Mouse (Mus musculus): ENCODE measurements around the gene Gm20388. TPM values are rescaled to one million over a fixed set of nuclear protein-coding genes. Genes with fewer than 3 reads are reported as not detected.

Gm20388 gene
- polyA plus RNA-seq, 1 experiment from 2014 or later, result 2.5 TPM

DNA sequence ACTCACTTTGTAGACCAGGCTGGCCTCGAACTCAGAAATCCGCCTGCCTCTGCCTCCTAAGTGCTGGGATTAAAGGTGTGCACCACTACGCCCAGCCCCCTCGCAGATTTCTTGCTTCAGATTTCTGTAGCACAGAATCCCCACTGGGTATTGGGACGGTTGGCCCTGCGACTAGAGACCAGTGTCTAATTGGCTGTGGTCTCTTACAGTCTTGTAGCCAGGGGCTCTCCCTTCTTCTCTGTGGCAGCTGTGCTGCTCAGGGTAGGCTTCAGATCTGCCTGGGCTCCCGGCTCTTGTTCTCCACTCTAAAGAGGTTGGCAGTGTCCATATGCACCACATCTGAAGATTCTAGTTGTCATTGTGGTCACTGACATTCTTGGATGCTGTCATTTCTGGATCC, 4349.3 kb downstream of the Gm20388 start:
- Histone ChIP-seq H3K36me3 (peaks cover 3% of the 10 kb centered on the region; the same call in 1 of the 2 replicates), H3K9me3 (replicated peaks) (no peaks in the 10 kb centered on the region), H3K4me3 (no peak overlapping the region), H3K27ac (no peak overlapping the region), H3K27me3 (ENCODE audit: low read depth, poor library complexity, severe bottlenecking) (no peaks in the 10 kb centered on the region), H3K4me1 (peaks cover 58% of the 10 kb centered on the region)
- WGBS, result 81% methylated on average over 7 of the region's 7 CpGs
- DNase-seq (ENCODE audit: low spot score), result no peak

DNA sequence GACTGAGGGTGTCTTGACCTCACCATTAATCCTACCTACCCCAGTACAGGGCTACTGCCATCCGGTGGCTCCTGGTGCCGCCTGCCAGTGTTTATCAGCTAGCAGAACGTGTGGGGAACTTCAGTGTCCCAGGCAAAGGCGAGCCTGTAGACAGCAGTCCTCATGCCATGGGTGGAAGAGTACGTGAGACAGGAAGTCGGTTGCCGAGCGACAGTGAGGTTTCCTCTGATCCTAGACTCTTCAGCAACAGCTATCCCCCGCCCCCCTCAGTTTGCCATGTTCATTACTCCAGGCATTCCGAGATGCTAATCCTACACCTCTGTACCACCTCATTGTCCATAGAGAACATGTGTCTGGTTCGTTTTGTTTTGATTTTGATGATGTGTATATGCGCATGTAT, 4349.7 kb downstream of the Gm20388 start:
- Histone ChIP-seq H3K4me1 (peaks cover 63% of the 10 kb centered on the region), H3K36me3 (no peaks in the 10 kb centered on the region; the same call in 1 of the 2 replicates), H3K27me3 (ENCODE audit: low read depth, poor library complexity, severe bottlenecking) (no peaks in the 10 kb centered on the region), H3K27ac (no peak overlapping the region), H3K4me3 (no peak overlapping the region), H3K9me3 (replicated peaks) (no peaks in the 10 kb centered on the region)
- DNase-seq (ENCODE audit: low spot score), result no peak
- 61% methylated on average over 12 of the region's 12 CpGs for WGBS

DNA sequence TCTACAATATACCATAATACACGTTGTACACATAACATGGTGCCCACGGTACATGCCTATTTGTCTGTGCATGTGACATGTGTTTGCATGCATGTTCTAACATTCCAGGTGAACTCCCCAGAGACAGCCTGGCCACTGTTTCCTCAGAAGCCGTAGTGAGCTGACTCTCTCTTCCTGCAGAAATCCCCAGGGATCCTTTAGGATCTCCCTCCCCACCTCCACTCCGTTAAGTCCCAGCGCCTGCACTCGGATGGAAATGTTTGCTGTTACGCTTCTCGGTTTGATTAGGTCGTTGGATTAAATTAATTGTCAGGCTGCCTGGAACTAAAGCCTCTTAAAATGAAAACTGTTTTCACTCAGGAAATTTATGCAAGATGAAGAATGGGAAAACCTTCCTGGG, 4352.4 kb downstream of the Gm20388 start:
- WGBS, result 76% methylated on average over 9 of the region's 9 CpGs
- Histone ChIP-seq H3K36me3 (no peaks in the 10 kb centered on the region), H3K9me3 (replicated peaks) (no peaks in the 10 kb centered on the region), H3K4me3 (no peak overlapping the region), H3K27me3 (ENCODE audit: low read depth, poor library complexity, severe bottlenecking) (no peaks in the 10 kb centered on the region), H3K4me1 (peaks cover 57% of the 10 kb centered on the region), H3K27ac (no peak overlapping the region)
- DNase-seq (ENCODE audit: low spot score), result no peak

DNA sequence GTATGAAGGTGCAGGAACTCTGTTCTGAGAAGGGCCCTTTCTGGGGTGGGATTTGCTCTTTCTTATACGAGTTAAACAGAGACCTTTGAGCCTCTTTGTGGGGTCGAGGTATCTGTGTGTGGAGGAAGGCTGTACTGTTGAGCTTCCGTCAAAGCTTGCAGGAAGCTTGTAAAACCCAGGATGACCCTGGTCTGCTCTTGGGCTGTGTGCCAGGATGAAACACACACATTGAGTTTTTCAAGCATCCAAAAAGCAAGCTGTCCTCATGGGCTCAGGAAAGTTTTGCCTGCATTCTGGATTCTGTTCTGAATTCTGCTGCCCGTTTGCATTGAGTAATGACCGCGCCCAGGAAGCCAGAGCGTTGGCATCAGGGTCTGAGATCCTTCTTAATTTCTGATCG, 4353.4 kb downstream of the Gm20388 start:
- no peak overlapping the region for H3K4me3 ChIP-seq
- WGBS, result 84% methylated on average over 8 of the region's 8 CpGs
- no peaks in the 10 kb centered on the region for H3K27me3 ChIP-seq (ENCODE audit: low read depth, poor library complexity, severe bottlenecking)
- no peaks in the 10 kb centered on the region for H3K9me3 ChIP-seq (replicated peaks)
- H3K27ac ChIP-seq, result no peak overlapping the region
- H3K36me3 ChIP-seq, result no peaks in the 10 kb centered on the region
- DNase-seq (ENCODE audit: low spot score), result no peak
- peaks cover 56% of the 10 kb centered on the region for H3K4me1 ChIP-seq

GRCm38 (mm10) chr8:124264671-124265070, 4354.0 kb downstream of the Gm20388 start:
- no peak for DNase-seq (ENCODE audit: low spot score)
- H3K27ac ChIP-seq, result no peak overlapping the region
- no peak overlapping the region for H3K4me3 ChIP-seq
- H3K36me3 ChIP-seq, result no peaks in the 10 kb centered on the region
- no peaks in the 10 kb centered on the region for H3K27me3 ChIP-seq (ENCODE audit: low read depth, poor library complexity, severe bottlenecking)
- 86% methylated on average over 12 of the region's 12 CpGs for WGBS
- H3K4me1 ChIP-seq, result peaks cover 51% of the 10 kb centered on the region
- H3K9me3 ChIP-seq (replicated peaks), result no peaks in the 10 kb centered on the region

DNA sequence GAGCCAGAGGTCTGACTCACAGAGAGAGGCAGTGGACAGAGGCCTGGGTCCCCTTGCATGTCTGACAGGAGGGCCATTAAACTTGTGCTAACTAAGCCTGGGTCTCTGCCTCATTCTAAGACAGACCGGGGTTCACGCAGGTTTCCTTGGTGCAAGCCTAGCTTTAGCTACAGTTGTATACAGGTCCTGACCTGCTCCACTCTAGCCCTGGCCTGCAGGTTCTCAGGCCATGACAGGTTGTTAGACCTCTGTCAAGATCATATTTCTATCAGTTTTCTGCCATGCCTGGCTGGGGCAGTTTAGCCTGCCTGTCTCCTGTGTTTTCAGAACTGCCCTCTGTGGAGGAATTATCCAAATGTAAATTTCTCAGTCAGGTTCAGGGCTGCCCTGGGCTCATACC, 4354.5 kb downstream of the Gm20388 start:
- Histone ChIP-seq H3K27ac (no peak overlapping the region), H3K36me3 (no peaks in the 10 kb centered on the region), H3K4me3 (no peak overlapping the region), H3K9me3 (replicated peaks) (no peaks in the 10 kb centered on the region), H3K27me3 (ENCODE audit: low read depth, poor library complexity, severe bottlenecking) (no peaks in the 10 kb centered on the region), H3K4me1 (peaks cover 47% of the 10 kb centered on the region)
- 87% methylated on average over 2 of the region's 2 CpGs for WGBS
- DNase-seq (ENCODE audit: low spot score), result no peak

GRCm38 (mm10) chr8:124265798-124266197, 4355.2 kb downstream of the Gm20388 start:
- no peaks in the 10 kb centered on the region for H3K36me3 ChIP-seq
- no peaks in the 10 kb centered on the region for H3K9me3 ChIP-seq (replicated peaks)
- H3K27me3 ChIP-seq (ENCODE audit: low read depth, poor library complexity, severe bottlenecking), result no peaks in the 10 kb centered on the region
- peaks cover 47% of the 10 kb centered on the region for H3K4me1 ChIP-seq
- DNase-seq (ENCODE audit: low spot score), result no peak
- no peak overlapping the region; the same call in 1 of the 2 replicates for H3K27ac ChIP-seq
- no peak overlapping the region for H3K4me3 ChIP-seq
- 67% methylated on average over 8 of the region's 8 CpGs for WGBS

- no peaks in the 10 kb centered on the region for H3K27me3 ChIP-seq (ENCODE audit: low read depth, poor library complexity, severe bottlenecking)
- no peaks in the 10 kb centered on the region for H3K9me3 ChIP-seq (replicated peaks)
- H3K36me3 ChIP-seq, result peaks cover under 1% of the 10 kb centered on the region; the same call in 1 of the 2 replicates
- WGBS, result 91% methylated on average over 4 of the region's 4 CpGs
- H3K4me3 ChIP-seq, result no peak overlapping the region
- H3K27ac ChIP-seq, result no peak overlapping the region
- peaks cover 56% of the 10 kb centered on the region for H3K4me1 ChIP-seq
- DNase-seq (ENCODE audit: low spot score), result no peak
Measured at GRCm38 (mm10) chr8:124267206-124267605, 4356.6 kb downstream of the Gm20388 start.

- H3K4me1 ChIP-seq, result peaks cover 54% of the 10 kb centered on the region
Measured at GRCm38 (mm10) chr8:124270504-124270903, 4359.9 kb downstream of the Gm20388 start.

DNA sequence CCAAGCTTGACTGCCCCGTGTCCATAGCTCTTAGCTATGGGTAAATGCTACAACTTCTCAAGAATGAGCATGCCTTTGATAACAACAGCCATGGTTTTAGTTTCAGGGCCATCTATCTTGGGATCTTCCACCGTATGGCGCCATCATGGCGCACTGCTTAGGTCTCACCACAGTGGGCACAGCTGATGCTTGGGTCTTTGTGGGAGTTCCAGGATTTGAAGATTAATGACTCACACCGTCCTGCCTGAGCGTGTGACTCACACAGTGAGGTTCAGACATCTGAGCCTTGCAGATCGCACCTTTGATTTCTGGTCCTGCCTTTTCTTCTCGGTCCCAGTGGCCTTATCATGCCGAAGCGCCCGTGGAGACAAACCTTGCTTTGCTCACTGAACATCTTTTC, 4360.3 kb downstream of the Gm20388 start:
- Histone ChIP-seq H3K4me1 (peaks cover 50% of the 10 kb centered on the region), H3K36me3 (peaks cover 8% of the 10 kb centered on the region), H3K27me3 (ENCODE audit: low read depth, poor library complexity, severe bottlenecking) (no peaks in the 10 kb centered on the region), H3K9me3 (replicated peaks) (no peaks in the 10 kb centered on the region), H3K27ac (no peak overlapping the region), H3K4me3 (no peak overlapping the region)
- no peak for DNase-seq (ENCODE audit: low spot score)
- WGBS, result 75% methylated on average over 11 of the region's 11 CpGs

More at GRCm38 (mm10) chr8:124270504-124270903, 4359.9 kb downstream of the Gm20388 start:
- 66% methylated on average over 6 of the region's 6 CpGs for WGBS
- DNase-seq (ENCODE audit: low spot score), result no peak
- Histone ChIP-seq H3K4me3 (no peak overlapping the region), H3K27me3 (ENCODE audit: low read depth, poor library complexity, severe bottlenecking) (no peaks in the 10 kb centered on the region), H3K9me3 (replicated peaks) (no peaks in the 10 kb centered on the region), H3K36me3 (peaks cover 4% of the 10 kb centered on the region), H3K27ac (no peak overlapping the region)

- no peaks in the 10 kb centered on the region for H3K27me3 ChIP-seq (ENCODE audit: low read depth, poor library complexity, severe bottlenecking)
- no peak overlapping the region for H3K4me3 ChIP-seq
- peaks cover 47% of the 10 kb centered on the region for H3K4me1 ChIP-seq
- 84% methylated on average over 12 of the region's 12 CpGs for WGBS
- peaks cover 15% of the 10 kb centered on the region for H3K36me3 ChIP-seq
- no peaks in the 10 kb centered on the region for H3K9me3 ChIP-seq (replicated peaks)
- DNase-seq (ENCODE audit: low spot score), result no peak
- H3K27ac ChIP-seq, result no peak overlapping the region
Measured at GRCm38 (mm10) chr8:124271518-124271917, 4360.9 kb downstream of the Gm20388 start.

DNA sequence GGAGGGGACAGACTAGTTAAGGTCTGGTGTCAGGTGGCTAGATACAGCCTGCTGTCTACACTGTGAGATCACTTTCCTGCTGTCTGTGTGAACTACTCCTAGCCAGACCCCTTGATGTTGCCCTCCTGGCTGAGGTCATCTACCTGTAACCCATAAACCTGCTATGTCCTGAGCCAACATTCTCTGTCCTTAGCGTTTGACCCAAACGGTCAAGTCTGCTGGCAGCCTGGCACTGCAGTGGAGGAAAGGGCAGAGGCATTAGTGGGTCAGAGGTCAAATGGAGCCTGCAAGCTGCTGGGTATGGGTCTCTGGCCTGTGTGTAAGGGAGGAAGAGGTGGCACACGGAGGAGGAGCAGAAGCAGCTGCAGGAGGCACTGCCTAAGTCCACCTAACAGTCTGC, 4362.2 kb downstream of the Gm20388 start:
- DNase-seq (ENCODE audit: low spot score), result no peak
- Histone ChIP-seq H3K9me3 (replicated peaks) (no peaks in the 10 kb centered on the region), H3K27ac (no peak overlapping the region), H3K4me3 (no peak overlapping the region), H3K4me1 (peaks cover 47% of the 10 kb centered on the region), H3K36me3 (peaks cover 16% of the 10 kb centered on the region), H3K27me3 (ENCODE audit: low read depth, poor library complexity, severe bottlenecking) (no peaks in the 10 kb centered on the region)
- 60% methylated on average over 3 of the region's 3 CpGs for WGBS

GRCm38 (mm10) chr8:124273606-124274218, 4363.1 kb downstream of the Gm20388 start:
- Histone ChIP-seq H3K4me3 (no peak overlapping the region), H3K27ac (peak overlapping the region; percentile 16; the same call in 1 of the 2 replicates), H3K4me1 (peaks cover 47% of the 10 kb centered on the region), H3K27me3 (ENCODE audit: low read depth, poor library complexity, severe bottlenecking) (no peaks in the 10 kb centered on the region), H3K36me3 (peaks cover 19% of the 10 kb centered on the region), H3K9me3 (replicated peaks) (no peaks in the 10 kb centered on the region)
- no peak for DNase-seq (ENCODE audit: low spot score)
- 65% methylated on average over 8 of the region's 8 CpGs for whole genome bisulfite sequencing
